Mouse (Mus musculus) liver, embryonic 16.5 days (tissue): ENCODE results near the gene Nin. TPM values are rescaled to one million over a fixed set of nuclear protein-coding genes. Genes with fewer than 3 reads are reported as not detected.
A peak's percentile ranks its signal among the peaks of the same experiment; 100 is the strongest.

Experiments
- ATAC-seq: fragments of 200-750 bp; cut with Nextera tagmentation; 2 replicates; pipeline ENCODE4 v1.8.0; 2017; ENCODE audit warnings: low read depth, mild to moderate bottlenecking, moderate number of reproducible peaks, moderate library complexity
- H3K27ac ChIP-seq: fragments of 300-500 bp; sonication (generic); 2 replicates; pipeline ENCODE4 v1.5.1; 2014; ENCODE audit warnings: mild to moderate bottlenecking, low read length
- H3K27me3 ChIP-seq: fragments of 300-500 bp; sonication (generic); 2 replicates; pipeline ENCODE4 v1.6.1; 2014; ENCODE audit warnings: low read depth, low read length, mixed read lengths; ENCODE audit not compliant: control insufficient read depth, insufficient read depth
- H3K36me3 ChIP-seq: fragments of 300-500 bp; sonication (generic); 2 replicates; pipeline ENCODE4 v1.6.1; 2014; ENCODE audit warnings: mild to moderate bottlenecking; ENCODE audit not compliant: control insufficient read depth, insufficient read depth
- H3K4me1 ChIP-seq: fragments of 300-500 bp; sonication (generic); 2 replicates; pipeline ENCODE4 v1.6.1; 2014; ENCODE audit warnings: low read depth, low read length, mixed read lengths; ENCODE audit not compliant: control insufficient read depth
- H3K4me2 ChIP-seq: fragments of 300-500 bp; sonication (generic); 2 replicates; pipeline ENCODE4 v1.6.1; 2014; ENCODE audit warnings: low read depth, low read length, mixed read lengths
- H3K4me3 ChIP-seq: fragments of 300-500 bp; sonication (generic); 2 replicates; pipeline ENCODE4 v1.5.1; 2014; ENCODE audit warnings: low read depth, mild to moderate bottlenecking, low read length
- H3K9ac ChIP-seq: fragments of 300-500 bp; sonication (generic); 2 replicates; pipeline ENCODE4 v1.6.1; 2014; ENCODE audit warnings: low read depth, low read length
- H3K9me3 ChIP-seq: fragments of 300-500 bp; sonication (generic); replicated peaks from 2 replicates; pipeline ENCODE4 v1.6.1; 2016; ENCODE audit warnings: low read length; ENCODE audit not compliant: control insufficient read depth
- WGBS: fragments of 180-500 bp; shearing (Covaris S2); extraction: QIAGEN DNeasy Blood & Tissue Kit; methylation state at CpG from one replicate; pipeline ENCODE4 v1.1.7; 2014; ENCODE audit not compliant: insufficient replicate concordance; 5-methylcytosine and 5-hydroxymethylcytosine counted together
- polyA plus RNA-seq: library from polyadenylated mRNA; unstranded; fragments of >200 nt; fragmentation: Nextera tagmentation; extraction: Ambion mirVana; gene quantifications from 2 replicates; pipeline ENCODE4 v1.2.1, GENCODE M21; 2015

The Nin gene
- polyA plus RNA-seq, 1 experiment from 2014 or later, result 3.1 TPM

DNA sequence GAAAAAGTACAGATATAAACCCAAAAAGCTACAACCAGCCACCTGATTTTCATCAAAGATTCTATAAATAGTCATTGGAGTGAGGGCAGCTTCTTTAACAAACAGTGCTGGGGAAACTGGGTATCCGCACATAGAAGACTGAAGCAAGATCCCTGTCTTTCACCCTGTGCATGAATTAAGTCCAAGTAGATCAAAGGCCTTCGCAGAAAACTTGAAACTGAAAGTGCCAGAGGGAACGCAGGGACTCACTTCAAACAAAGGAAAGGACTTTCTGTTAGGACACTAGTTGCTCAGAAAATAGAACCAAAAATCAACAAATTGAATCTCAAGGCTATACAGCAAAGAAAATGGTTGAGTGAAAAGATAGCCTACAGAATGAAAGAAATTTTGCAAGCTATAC is 118.1 kb downstream of the Nin start:
- no peaks in the 10 kb centered on the region for H3K9me3 ChIP-seq
- no peak overlapping the region for H3K4me2 ChIP-seq
- H3K9ac ChIP-seq, result no peak overlapping the region
- ATAC-seq, result no peak
- H3K4me1 ChIP-seq, result no peaks in the 10 kb centered on the region
- H3K27ac ChIP-seq, result no peak overlapping the region
- H3K36me3 ChIP-seq, result no peaks in the 10 kb centered on the region
- no peaks in the 10 kb centered on the region for H3K27me3 ChIP-seq
- no peak overlapping the region for H3K4me3 ChIP-seq
- 70% methylated on average over 3 of the region's 3 CpGs for WGBS

- peak; percentile 94 for ATAC-seq
- peak within 1 kb of the TSS; percentile 98 for H3K9ac ChIP-seq
- H3K9me3 ChIP-seq, result no peaks in the 10 kb centered on the region
- H3K27ac ChIP-seq, result peak within 1 kb of the TSS; percentile 94
- H3K27me3 ChIP-seq, result no peaks in the 10 kb centered on the region
- under 1% methylated on average over 83 of the region's 102 CpGs for WGBS
- peaks cover 8% of the 10 kb centered on the region for H3K4me1 ChIP-seq
- peak within 1 kb of the TSS; percentile 99 for H3K4me3 ChIP-seq
- peak within 1 kb of the TSS; percentile 88 for H3K4me2 ChIP-seq
- peaks cover 17% of the 10 kb centered on the region for H3K36me3 ChIP-seq
These were observed 126.6 kb downstream of the Nin start, which contains the start of gene Sav1 for GRCm38 (mm10) chr12:69986786-69987497. Gene Sav1 (minus strand): TSS chr12:69987002.

- 0% methylated on average over 35 of the region's 36 CpGs for WGBS
- Histone ChIP-seq H3K27me3 (no peaks in the 10 kb centered on the region), H3K4me2 (peak overlapping the region; percentile 88), H3K36me3 (peaks cover 17% of the 10 kb centered on the region), H3K9me3 (no peaks in the 10 kb centered on the region), H3K4me3 (peak overlapping the region; percentile 99), H3K4me1 (peaks cover 8% of the 10 kb centered on the region), H3K27ac (peak overlapping the region; percentile 94), H3K9ac (peak overlapping the region; percentile 98)
- ATAC-seq, result peak; percentile 35
These were observed 127.2 kb downstream of the Nin start for GRCm38 (mm10) chr12:69986241-69986762.

DNA sequence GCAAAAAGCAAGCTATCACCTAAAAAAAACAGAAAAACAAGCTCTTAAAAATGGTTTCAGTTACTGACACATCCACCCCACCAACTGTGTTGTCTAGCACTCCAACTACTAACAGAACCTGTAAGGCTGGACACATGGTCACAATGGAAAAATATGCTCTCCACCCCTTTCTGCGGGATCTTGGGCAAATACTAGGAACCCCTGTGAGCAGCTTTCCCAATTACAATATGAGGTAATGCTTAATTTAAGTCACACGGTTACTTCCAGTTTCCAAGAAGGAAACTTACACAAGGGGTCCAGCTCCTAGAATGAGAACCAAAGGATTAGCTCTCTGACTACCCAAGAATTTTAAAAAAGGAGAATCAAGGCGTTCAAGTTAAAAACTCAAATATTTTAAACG is 128.0 kb downstream of the Nin start:
- Histone ChIP-seq H3K4me3 (peak overlapping the region; percentile 99), H3K9ac (peak overlapping the region; percentile 98), H3K9me3 (no peaks in the 10 kb centered on the region), H3K4me2 (peak overlapping the region; percentile 88), H3K27me3 (no peaks in the 10 kb centered on the region), H3K27ac (no peak overlapping the region), H3K4me1 (peaks cover 8% of the 10 kb centered on the region), H3K36me3 (peaks cover 17% of the 10 kb centered on the region)
- ATAC-seq, result no peak
- WGBS, result 34% methylated on average over 4 of the region's 4 CpGs

GRCm38 (mm10) chr12:69982874-69983273 is 130.6 kb downstream of the Nin start:
- H3K4me2 ChIP-seq, result no peak overlapping the region
- H3K9me3 ChIP-seq, result no peaks in the 10 kb centered on the region
- no peak overlapping the region for H3K4me3 ChIP-seq
- no peak for ATAC-seq
- H3K27me3 ChIP-seq, result no peaks in the 10 kb centered on the region
- peaks cover 17% of the 10 kb centered on the region for H3K36me3 ChIP-seq
- H3K27ac ChIP-seq, result no peak overlapping the region
- peaks cover 12% of the 10 kb centered on the region for H3K4me1 ChIP-seq
- WGBS, result 73% methylated on average over 5 of the region's 5 CpGs
- no peak overlapping the region for H3K9ac ChIP-seq

- no peaks in the 10 kb centered on the region for H3K9me3 ChIP-seq
- H3K4me2 ChIP-seq, result no peak overlapping the region
- no peak overlapping the region for H3K27ac ChIP-seq
- no peak for ATAC-seq
- H3K9ac ChIP-seq, result no peak overlapping the region
- H3K36me3 ChIP-seq, result peaks cover 4% of the 10 kb centered on the region
- WGBS, result 68% methylated on average over 9 of the region's 9 CpGs
- H3K4me1 ChIP-seq, result peaks cover 7% of the 10 kb centered on the region
- no peaks in the 10 kb centered on the region for H3K27me3 ChIP-seq
- H3K4me3 ChIP-seq, result no peak overlapping the region
These were observed 136.0 kb downstream of the Nin start for GRCm38 (mm10) chr12:69977376-69977998.

DNA sequence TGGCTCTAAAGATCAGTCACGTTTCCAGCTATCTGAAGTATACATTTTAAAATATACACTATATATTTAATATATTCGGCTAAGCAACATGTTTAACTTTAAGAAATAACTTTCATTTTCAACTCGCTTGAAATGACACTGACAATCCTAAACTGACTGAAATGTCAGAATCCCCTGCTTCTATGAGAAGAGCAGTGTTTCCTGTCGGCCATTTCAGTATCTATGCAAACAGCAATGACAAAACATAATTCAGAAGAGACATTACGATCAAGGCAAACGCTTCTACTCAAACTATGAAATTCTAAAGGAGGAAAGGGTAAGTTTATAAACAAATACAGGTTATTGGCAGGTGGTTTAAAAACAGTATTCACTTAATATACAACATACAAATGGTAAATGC is 136.8 kb downstream of the Nin start:
- H3K9ac ChIP-seq, result no peak overlapping the region
- H3K36me3 ChIP-seq, result peaks cover 3% of the 10 kb centered on the region; the same call in 1 of the 2 replicates
- WGBS, result 64% methylated on average over 6 of the region's 6 CpGs
- H3K9me3 ChIP-seq, result no peaks in the 10 kb centered on the region
- H3K4me1 ChIP-seq, result peaks cover 7% of the 10 kb centered on the region
- ATAC-seq, result no peak
- H3K27ac ChIP-seq, result no peak overlapping the region
- no peak overlapping the region for H3K4me2 ChIP-seq
- H3K27me3 ChIP-seq, result no peaks in the 10 kb centered on the region
- no peak overlapping the region for H3K4me3 ChIP-seq

DNA sequence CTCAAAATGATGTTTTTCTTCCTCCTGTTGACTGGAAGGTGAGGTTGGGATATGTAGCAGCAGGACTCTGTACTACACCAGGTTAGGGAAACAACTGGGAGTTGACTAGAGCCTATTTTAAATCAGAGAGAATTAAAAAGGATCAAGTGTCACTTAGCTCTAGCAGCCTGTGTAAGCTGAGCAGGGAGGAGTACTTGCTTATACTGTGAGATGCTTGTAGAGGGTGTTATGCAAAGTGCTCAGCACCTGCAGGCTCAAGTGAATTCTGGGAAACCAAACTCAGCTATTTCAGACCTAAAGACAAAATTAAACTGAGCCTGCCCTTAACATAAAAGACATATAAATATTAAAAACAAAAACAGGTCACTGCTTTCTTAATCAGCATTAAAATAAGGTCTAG is 139.9 kb downstream of the Nin start:
- Histone ChIP-seq H3K4me2 (no peak overlapping the region), H3K4me1 (peaks cover 3% of the 10 kb centered on the region), H3K36me3 (peaks cover 11% of the 10 kb centered on the region; the same call in 1 of the 2 replicates), H3K27me3 (no peaks in the 10 kb centered on the region), H3K4me3 (no peak overlapping the region), H3K9me3 (no peaks in the 10 kb centered on the region), H3K27ac (no peak overlapping the region), H3K9ac (no peak overlapping the region)
- no peak for ATAC-seq

GRCm38 (mm10) chr12:69968154-69968553 is 145.4 kb downstream of the Nin start:
- Histone ChIP-seq H3K4me2 (no peak overlapping the region), H3K4me1 (peaks cover 2% of the 10 kb centered on the region; the same call in 1 of the 2 replicates), H3K9me3 (no peaks in the 10 kb centered on the region), H3K4me3 (no peak overlapping the region), H3K36me3 (peaks cover 37% of the 10 kb centered on the region), H3K27me3 (no peaks in the 10 kb centered on the region), H3K27ac (no peak overlapping the region), H3K9ac (no peak overlapping the region)
- WGBS, result 61% methylated on average over 5 of the region's 5 CpGs
- no peak for ATAC-seq
